Mouse (Mus musculus) liver, embryonic 16.5 days (tissue): Measurements from ENCODE around the gene Tcf15. TPM values are rescaled to one million over a fixed set of nuclear protein-coding genes. Genes with fewer than 3 reads are reported as not detected.

ENCODE experiments used
- ATAC-seq: fragments of 200-750 bp; cut with Nextera tagmentation; 2 replicates; pipeline ENCODE4 v1.8.0; 2017; ENCODE audit warnings: low read depth, mild to moderate bottlenecking, moderate number of reproducible peaks, moderate library complexity
- H3K27ac ChIP-seq: fragments of 300-500 bp; sonication (generic); 2 replicates; pipeline ENCODE4 v1.5.1; 2014; ENCODE audit warnings: mild to moderate bottlenecking, low read length
- H3K27me3 ChIP-seq: fragments of 300-500 bp; sonication (generic); 2 replicates; pipeline ENCODE4 v1.6.1; 2014; ENCODE audit warnings: low read depth, low read length, mixed read lengths; ENCODE audit not compliant: control insufficient read depth, insufficient read depth
- H3K36me3 ChIP-seq: fragments of 300-500 bp; sonication (generic); 2 replicates; pipeline ENCODE4 v1.6.1; 2014; ENCODE audit warnings: mild to moderate bottlenecking; ENCODE audit not compliant: control insufficient read depth, insufficient read depth
- H3K4me1 ChIP-seq: fragments of 300-500 bp; sonication (generic); 2 replicates; pipeline ENCODE4 v1.6.1; 2014; ENCODE audit warnings: low read depth, low read length, mixed read lengths; ENCODE audit not compliant: control insufficient read depth
- H3K4me2 ChIP-seq: fragments of 300-500 bp; sonication (generic); 2 replicates; pipeline ENCODE4 v1.6.1; 2014; ENCODE audit warnings: low read depth, low read length, mixed read lengths
- H3K4me3 ChIP-seq: fragments of 300-500 bp; sonication (generic); 2 replicates; pipeline ENCODE4 v1.5.1; 2014; ENCODE audit warnings: low read depth, mild to moderate bottlenecking, low read length
- H3K9ac ChIP-seq: fragments of 300-500 bp; sonication (generic); 2 replicates; pipeline ENCODE4 v1.6.1; 2014; ENCODE audit warnings: low read depth, low read length
- H3K9me3 ChIP-seq: fragments of 300-500 bp; sonication (generic); replicated peaks from 2 replicates; pipeline ENCODE4 v1.6.1; 2016; ENCODE audit warnings: low read length; ENCODE audit not compliant: control insufficient read depth
- WGBS: fragments of 180-500 bp; shearing (Covaris S2); extraction: QIAGEN DNeasy Blood & Tissue Kit; methylation state at CpG from one replicate; pipeline ENCODE4 v1.1.7; 2014; ENCODE audit not compliant: insufficient replicate concordance; 5-methylcytosine and 5-hydroxymethylcytosine counted together
- polyA plus RNA-seq: library from polyadenylated mRNA; unstranded; fragments of >200 nt; fragmentation: Nextera tagmentation; extraction: Ambion mirVana; gene quantifications from 2 replicates; pipeline ENCODE4 v1.2.1, GENCODE M21; 2015

Tcf15 gene
- polyA plus RNA-seq, 1 experiment from 2014 or later: 0.22 TPM

- 40% methylated on average over 10 of the region's 10 CpGs for WGBS
- Histone ChIP-seq H3K36me3 (no peaks in the 10 kb centered on the region), H3K9ac (no peak overlapping the region), H3K4me1 (peaks cover 6% of the 10 kb centered on the region), H3K4me2 (no peak overlapping the region), H3K9me3 (no peaks in the 10 kb centered on the region), H3K27me3 (peaks cover 44% of the 10 kb centered on the region), H3K4me3 (no peak overlapping the region), H3K27ac (no peak overlapping the region)
- ATAC-seq: no peak
Observed at GRCm38 (mm10) chr2:152139191-152139987, 4.0 kb upstream of the Tcf15 start.

- Histone ChIP-seq H3K27ac (no peak overlapping the region), H3K27me3 (peaks cover 59% of the 10 kb centered on the region), H3K9me3 (no peaks in the 10 kb centered on the region), H3K4me3 (no peak overlapping the region), H3K9ac (no peak overlapping the region), H3K4me2 (no peak overlapping the region), H3K4me1 (peaks cover 6% of the 10 kb centered on the region), H3K36me3 (no peaks in the 10 kb centered on the region)
- WGBS: 55% methylated on average over 11 of the region's 11 CpGs
- ATAC-seq: no peak
Observed at GRCm38 (mm10) chr2:152140941-152141340, 2.4 kb upstream of the Tcf15 start.

- no peaks in the 10 kb centered on the region for H3K9me3 ChIP-seq
- no peaks in the 10 kb centered on the region for H3K36me3 ChIP-seq
- H3K4me2 ChIP-seq: peak overlapping the region; percentile 25; the same call in 1 of the 2 replicates
- H3K4me3 ChIP-seq: peak overlapping the region; percentile 31; the same call in 1 of the 2 replicates
- no peak for ATAC-seq
- no peak overlapping the region for H3K27ac ChIP-seq
- H3K9ac ChIP-seq: no peak overlapping the region
- peaks cover 63% of the 10 kb centered on the region for H3K27me3 ChIP-seq
- 59% methylated on average over 1 of the region's 1 CpGs for WGBS
- H3K4me1 ChIP-seq: peaks cover 6% of the 10 kb centered on the region
Observed at GRCm38 (mm10) chr2:152141491-152141890, 1.9 kb upstream of the Tcf15 start.

- Histone ChIP-seq H3K9me3 (no peaks in the 10 kb centered on the region), H3K27ac (no peak overlapping the region), H3K36me3 (no peaks in the 10 kb centered on the region), H3K27me3 (peaks cover 68% of the 10 kb centered on the region), H3K9ac (no peak overlapping the region), H3K4me3 (peak overlapping the region; percentile 31), H3K4me1 (peaks cover 6% of the 10 kb centered on the region), H3K4me2 (peak overlapping the region; percentile 25; the same call in 1 of the 2 replicates)
- 4% methylated on average over 13 of the region's 13 CpGs for WGBS
- ATAC-seq: no peak
Observed at GRCm38 (mm10) chr2:152142046-152142445, 1.3 kb upstream of the Tcf15 start.

GRCm38 (mm10) chr2:152142571-152142970 is 790 bp upstream of the Tcf15 start:
- no peak overlapping the region; the same call in 1 of the 2 replicates for H3K4me3 ChIP-seq
- H3K4me2 ChIP-seq: no peak overlapping the region
- H3K27me3 ChIP-seq: peaks cover 68% of the 10 kb centered on the region
- no peaks in the 10 kb centered on the region for H3K9me3 ChIP-seq
- no peak for ATAC-seq
- H3K9ac ChIP-seq: no peak overlapping the region
- WGBS: 4% methylated on average over 11 of the region's 11 CpGs
- H3K36me3 ChIP-seq: no peaks in the 10 kb centered on the region
- peaks cover 6% of the 10 kb centered on the region for H3K4me1 ChIP-seq
- no peak overlapping the region for H3K27ac ChIP-seq

GRCm38 (mm10) chr2:152144158-152144450 is 743 bp downstream of the Tcf15 start:
- WGBS: 19% methylated on average over 9 of the region's 9 CpGs
- H3K9ac ChIP-seq: no peak overlapping the region
- peaks cover 68% of the 10 kb centered on the region for H3K27me3 ChIP-seq
- no peak for ATAC-seq
- no peaks in the 10 kb centered on the region for H3K9me3 ChIP-seq
- H3K4me3 ChIP-seq: peak overlapping the region; percentile 44
- peaks cover 6% of the 10 kb centered on the region for H3K4me1 ChIP-seq
- peak overlapping the region; percentile 64 for H3K4me2 ChIP-seq
- H3K27ac ChIP-seq: no peak overlapping the region
- no peaks in the 10 kb centered on the region for H3K36me3 ChIP-seq

GRCm38 (mm10) chr2:152144501-152144900 is 1.1 kb downstream of the Tcf15 start:
- no peak overlapping the region for H3K4me3 ChIP-seq
- H3K36me3 ChIP-seq: no peaks in the 10 kb centered on the region
- ATAC-seq: no peak
- no peak overlapping the region for H3K9ac ChIP-seq
- H3K27me3 ChIP-seq: peaks cover 66% of the 10 kb centered on the region
- no peak overlapping the region for H3K27ac ChIP-seq
- H3K4me2 ChIP-seq: no peak overlapping the region
- H3K9me3 ChIP-seq: no peaks in the 10 kb centered on the region
- WGBS: 51% methylated on average over 5 of the region's 5 CpGs
- H3K4me1 ChIP-seq: peaks cover 6% of the 10 kb centered on the region

GRCm38 (mm10) chr2:152145711-152146110 is 2.4 kb downstream of the Tcf15 start:
- H3K27me3 ChIP-seq: peaks cover 61% of the 10 kb centered on the region
- peaks cover 6% of the 10 kb centered on the region for H3K4me1 ChIP-seq
- no peaks in the 10 kb centered on the region for H3K9me3 ChIP-seq
- H3K27ac ChIP-seq: no peak overlapping the region
- WGBS: 48% methylated on average over 2 of the region's 2 CpGs
- no peak overlapping the region for H3K4me3 ChIP-seq
- ATAC-seq: no peak
- no peak overlapping the region for H3K9ac ChIP-seq
- no peaks in the 10 kb centered on the region for H3K36me3 ChIP-seq
- H3K4me2 ChIP-seq: no peak overlapping the region

GRCm38 (mm10) chr2:152147079-152147478 is 3.7 kb downstream of the Tcf15 start:
- no peaks in the 10 kb centered on the region for H3K36me3 ChIP-seq
- no peak overlapping the region for H3K4me2 ChIP-seq
- no peak for ATAC-seq
- no peaks in the 10 kb centered on the region for H3K9me3 ChIP-seq
- WGBS: 51% methylated on average over 3 of the region's 3 CpGs
- peaks cover 6% of the 10 kb centered on the region for H3K4me1 ChIP-seq
- no peak overlapping the region for H3K9ac ChIP-seq
- H3K27me3 ChIP-seq: peaks cover 47% of the 10 kb centered on the region
- H3K4me3 ChIP-seq: no peak overlapping the region
- H3K27ac ChIP-seq: no peak overlapping the region
